Mouse (Mus musculus) cortical plate, adult 2 months (tissue): Measurements from ENCODE around the gene Adprh. TPM values are rescaled to one million over a fixed set of nuclear protein-coding genes. Genes with fewer than 3 reads are reported as not detected.

Experiments used
- H3K27ac ChIP-seq: fragments of 200-500 bp; 2 replicates; pipeline ENCODE4 v1.5.1; 2012; ENCODE audit warnings: low read length, control low read depth, inconsistent platforms; ENCODE audit not compliant: insufficient read depth
- H3K4me1 ChIP-seq: fragments of 200-500 bp; 2 replicates; pipeline ENCODE4 v1.6.1; 2011; ENCODE audit warnings: low read length; ENCODE audit not compliant: control insufficient read depth, insufficient read depth
- H3K4me3 ChIP-seq: fragments of 200-500 bp; 2 replicates; pipeline ENCODE4 v1.5.1; 2011; ENCODE audit warnings: mild to moderate bottlenecking, low read length, control low read depth; ENCODE audit not compliant: insufficient read depth
- CTCF ChIP-seq: fragments of 200-500 bp; IDR thresholded peaks from 2 replicates; pipeline ENCODE4 v1.5.1; 2011; ENCODE audit warnings: mild to moderate bottlenecking, control low read depth, low read length; ENCODE audit not compliant: insufficient read depth; ENCODE audit errors: extremely low read depth
- POLR2A ChIP-seq: fragments of 200-500 bp; IDR thresholded peaks from 2 replicates; pipeline ENCODE4 v1.6.1; 2011; ENCODE audit warnings: mild to moderate bottlenecking, low read length, control low read depth; ENCODE audit not compliant: insufficient read depth; ENCODE audit errors: extremely low read depth
- polyA plus RNA-seq: library from polyadenylated mRNA; depleted of rRNA; stranded (reverse); fragments of >200 nt; gene quantifications from 2 replicates; pipeline ENCODE4 v1.2.3, GENCODE M21; 2012

Adprh gene
- polyA plus RNA-seq, 1 experiment = 61.2 TPM

GRCm38 (mm10) chr16:38467091-38467916 lies 14.8 kb upstream of the Adprh start:
- H3K27ac ChIP-seq = no peak overlapping the region
- no peak overlapping the region for H3K4me3 ChIP-seq
- no peaks in the 10 kb centered on the region for H3K4me1 ChIP-seq
- TF ChIP-seq POLR2A (no peak), CTCF (no peak)

- no peak overlapping the region for H3K27ac ChIP-seq
- no peak for TF ChIP-seq CTCF
- no peak for TF ChIP-seq POLR2A
- no peak overlapping the region for H3K4me3 ChIP-seq
- H3K4me1 ChIP-seq = no peaks in the 10 kb centered on the region
Observed at GRCm38 (mm10) chr16:38466089-38466488, 13.6 kb upstream of the Adprh start.

- no peak for TF ChIP-seq POLR2A
- no peak for TF ChIP-seq CTCF
- Histone ChIP-seq H3K4me3 (no peak overlapping the region), H3K4me1 (no peaks in the 10 kb centered on the region), H3K27ac (no peak overlapping the region)
Observed at GRCm38 (mm10) chr16:38463305-38463704, 10.8 kb upstream of the Adprh start.

- TF ChIP-seq POLR2A = no peak
- no peak for TF ChIP-seq CTCF
- no peak overlapping the region for H3K4me3 ChIP-seq
- no peaks in the 10 kb centered on the region for H3K4me1 ChIP-seq
- no peak overlapping the region for H3K27ac ChIP-seq
Observed at GRCm38 (mm10) chr16:38462161-38462560, 9.7 kb upstream of the Adprh start.

GRCm38 (mm10) chr16:38461749-38462148 lies 9.2 kb upstream of the Adprh start:
- Histone ChIP-seq H3K27ac (no peak overlapping the region), H3K4me1 (no peaks in the 10 kb centered on the region), H3K4me3 (no peak overlapping the region)
- TF ChIP-seq CTCF (no peak), POLR2A (no peak)

- no peak overlapping the region for H3K27ac ChIP-seq
- no peak for TF ChIP-seq CTCF
- no peak for TF ChIP-seq POLR2A
- no peaks in the 10 kb centered on the region for H3K4me1 ChIP-seq
- no peak overlapping the region for H3K4me3 ChIP-seq
Observed at GRCm38 (mm10) chr16:38459990-38460389, 7.5 kb upstream of the Adprh start.

- Histone ChIP-seq H3K4me1 (no peaks in the 10 kb centered on the region), H3K4me3 (no peak overlapping the region), H3K27ac (no peak overlapping the region)
- TF ChIP-seq POLR2A = no peak
Observed at GRCm38 (mm10) chr16:38458600-38459280, 6.2 kb upstream of the Adprh start.

- Histone ChIP-seq H3K4me3 (no peak overlapping the region), H3K4me1 (no peaks in the 10 kb centered on the region), H3K27ac (no peak overlapping the region)
- TF ChIP-seq CTCF = no peak
- TF ChIP-seq POLR2A = no peak
Observed at GRCm38 (mm10) chr16:38456812-38457567, 4.5 kb upstream of the Adprh start.

GRCm38 (mm10) chr16:38455511-38456418 lies 3.3 kb upstream of the Adprh start, which contains the start of gene Cd80:
Gene Cd80, plus strand, starts transcription at chr16:38455561.
- TF ChIP-seq CTCF (no peak), POLR2A (no peak)
- H3K4me1 ChIP-seq = peaks cover 2% of the 10 kb centered on the region; the same call in 1 of the 2 replicates
- no peak within 1 kb of the TSS for H3K4me3 ChIP-seq

More at GRCm38 (mm10) chr16:38455511-38456418, 3.3 kb upstream of the Adprh start, which contains the start of gene Cd80:
- H3K27ac ChIP-seq = no peak within 1 kb of the TSS
